Mouse (Mus musculus) cerebellum, postnatal 25 days (tissue): ENCODE data around the gene Samhd1.

Source experiments
- DNase-seq, 2 experiments: peaks; one replicate each; pipeline ENCODE4 v3.0.0; 2021; ENCODE audit warnings: mixed read lengths in 2 of 2

Samhd1 gene

GRCm38 (mm10) chr2:157095005-157095755 lies 39.9 kb downstream of the Samhd1 start:
- peak; percentile 87 to 92 for DNase-seq

- peak; percentile 59 to 71 for DNase-seq
Measured at GRCm38 (mm10) chr2:157092024-157092423, 43.0 kb downstream of the Samhd1 start.

- DNase-seq = peak in 1 of 2 experiments; percentile 7
Measured at GRCm38 (mm10) chr2:157087536-157088317, 47.3 kb downstream of the Samhd1 start.

- DNase-seq = peak in 1 of 2 experiments; percentile 9
Measured at GRCm38 (mm10) chr2:157086796-157087195, 48.3 kb downstream of the Samhd1 start, which contains the start of gene Tldc2. Gene Tldc2, plus strand, starts transcription at chr2:157087055.

GRCm38 (mm10) chr2:157084831-157085585 lies 50.1 kb downstream of the Samhd1 start:
- peak; percentile 32 to 62 for DNase-seq

GRCm38 (mm10) chr2:157081960-157082359 lies 53.1 kb downstream of the Samhd1 start:
- DNase-seq = peak in 1 of 2 experiments; percentile 2

- peak; percentile 6 to 14 for DNase-seq
Measured at GRCm38 (mm10) chr2:157081331-157081730, 53.7 kb downstream of the Samhd1 start.

GRCm38 (mm10) chr2:157079701-157080180 lies 55.3 kb downstream of the Samhd1 start:
- no peak for DNase-seq

GRCm38 (mm10) chr2:157078793-157079700 lies 56.0 kb downstream of the Samhd1 start, which contains the start of gene Soga1:
Gene Soga1, minus strand, starts transcription at chr2:157079254.
- peak; percentile 90 to 92 for DNase-seq

- DNase-seq = peak; percentile 71 to 73
Measured at GRCm38 (mm10) chr2:157078059-157078792, 56.8 kb downstream of the Samhd1 start.

GRCm38 (mm10) chr2:157077641-157078058 lies 57.4 kb downstream of the Samhd1 start:
- DNase-seq = peak; percentile 70 to 75

GRCm38 (mm10) chr2:157077160-157077559 lies 57.9 kb downstream of the Samhd1 start:
- DNase-seq = peak; percentile 86 to 90

GRCm38 (mm10) chr2:157076585-157076984 lies 58.5 kb downstream of the Samhd1 start:
- peak; percentile 32 to 50 for DNase-seq

- DNase-seq = peak; percentile 82 to 89
Measured at GRCm38 (mm10) chr2:157075685-157076084, 59.4 kb downstream of the Samhd1 start.

- no peak for DNase-seq
Measured at GRCm38 (mm10) chr2:157075226-157075625, 59.8 kb downstream of the Samhd1 start.

- peak in 1 of 2 experiments; percentile 48 for DNase-seq
Measured at GRCm38 (mm10) chr2:157074772-157075171, 60.3 kb downstream of the Samhd1 start.

- DNase-seq = peak; percentile 94 to 96
Measured at GRCm38 (mm10) chr2:157074186-157074724, 60.8 kb downstream of the Samhd1 start.

- peak; percentile 46 to 52 for DNase-seq
Measured at GRCm38 (mm10) chr2:157073378-157074052, 61.5 kb downstream of the Samhd1 start.

- DNase-seq = peak; percentile 31 to 34
Measured at GRCm38 (mm10) chr2:157072316-157072990, 62.6 kb downstream of the Samhd1 start.
